In the genomic region with DNA sequence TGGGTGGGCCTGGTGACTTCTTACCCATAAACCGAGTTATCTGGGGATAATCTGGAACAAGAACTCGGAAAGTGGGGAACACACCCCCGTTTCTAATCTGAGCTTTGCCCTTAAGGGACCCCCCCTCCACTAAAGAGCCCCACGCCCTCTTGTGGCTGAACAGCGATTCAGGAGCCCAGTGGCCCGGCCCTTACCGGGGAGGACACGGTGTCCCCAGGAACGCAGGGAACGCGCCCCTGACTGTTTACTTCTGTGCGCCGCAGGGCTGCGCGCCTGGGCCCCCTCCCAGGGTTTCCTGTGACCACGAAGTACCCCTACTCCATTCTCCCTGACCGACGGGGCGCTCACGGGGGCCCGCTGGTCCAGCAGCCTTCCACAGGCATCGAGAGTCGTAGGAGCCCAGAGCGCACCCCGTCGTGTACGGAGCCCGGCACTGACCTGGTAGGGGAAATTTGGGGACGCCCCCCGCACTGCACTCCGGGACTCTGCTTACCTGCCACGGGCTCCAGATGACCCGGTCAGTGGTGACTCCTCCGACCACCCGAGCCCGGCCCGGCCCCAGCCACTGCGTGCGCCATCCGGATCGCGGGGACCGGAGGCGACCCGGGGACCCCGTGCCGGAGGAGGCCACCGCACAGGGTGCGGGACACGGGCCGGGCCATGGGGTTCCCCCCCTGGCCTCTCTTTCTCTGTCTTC, we compare ENCODE assay signal across 8 mouse cellular contexts. TPM values are rescaled to one million over a fixed set of nuclear protein-coding genes. Genes with fewer than 3 reads are reported as not detected.
DNase-seq lines count a peak whose midpoint lies in the region; ATAC-seq lines count a peak whose summit lies in the region.

No protein-coding gene starts in this region.

- peak overlapping the region; percentile 70 for H3K9ac ChIP-seq in heart, embryonic 14.5 days (ENCODE audit: low read length)
- peak overlapping the region; percentile 28 for H3K9ac ChIP-seq in midbrain, embryonic 12.5 days (replicated peaks)

- 1% methylated on average over 51 of the region's 51 CpGs for WGBS in heart, embryonic 14.5 days
- WGBS in midbrain, embryonic 12.5 days: 3% methylated on average over 41 of the region's 51 CpGs

- H3K9me3 ChIP-seq in heart, embryonic 14.5 days (ENCODE audit: control insufficient read depth, low read length): no peaks in the 10 kb centered on the region
- no peaks in the 10 kb centered on the region for H3K9me3 ChIP-seq in midbrain, embryonic 12.5 days

- peak; percentile 55 to 80 for DNase-seq in adrenal gland, adult (ENCODE audit: inconsistent age in 2 of 2, low spot score in 1 of 2)
- DNase-seq in adrenal gland, postnatal 4 days (ENCODE audit: low spot score in 2 of 2): no peak
- DNase-seq in Muller cell, postnatal 12 days (ENCODE audit: inconsistent ontology term): peak; percentile 41
- peak; percentile 52 to 74 for DNase-seq in kidney, postnatal 25 days
- DNase-seq in frontal cortex, postnatal 36 days (ENCODE audit: low spot score in 2 of 2): no peak
- no peak for DNase-seq in frontal cortex, postnatal 10 days (ENCODE audit: low spot score in 2 of 2)

- no peak overlapping the region for H3K27ac ChIP-seq in heart, embryonic 14.5 days (replicated peaks in 1 of 2; ENCODE audit: control insufficient read depth in 1 of 2, insufficient read depth in 1 of 2, low read depth in 2 of 2, low read length in 2 of 2)
- H3K27ac ChIP-seq in midbrain, embryonic 12.5 days (replicated peaks): no peak overlapping the region

- H3K4me3 ChIP-seq in heart, embryonic 14.5 days (ENCODE audit: control insufficient read depth in 1 of 2, insufficient read depth in 1 of 2, low read depth in 1 of 2, low read length in 2 of 2): peak overlapping the region; percentile 45 to 50
- peak overlapping the region; percentile 41 for H3K4me3 ChIP-seq in midbrain, embryonic 12.5 days

- peaks cover 66% of the 10 kb centered on the region for H3K27me3 ChIP-seq in heart, embryonic 14.5 days (ENCODE audit: control insufficient read depth, insufficient read depth, low read length)
- peaks cover 96% of the 10 kb centered on the region for H3K27me3 ChIP-seq in midbrain, embryonic 12.5 days

- peaks cover 5 to 14% of the 10 kb centered on the region in 2 experiments; a peak in 3 of 4 replicates for H3K4me1 ChIP-seq in heart, embryonic 14.5 days (ENCODE audit: control insufficient read depth in 2 of 2, insufficient read depth in 2 of 2, low read length in 2 of 2)
- peaks cover 23% of the 10 kb centered on the region for H3K4me1 ChIP-seq in midbrain, embryonic 12.5 days

- H3K36me3 ChIP-seq in heart, embryonic 14.5 days (ENCODE audit: control insufficient read depth, insufficient read depth, low read length): no peaks in the 10 kb centered on the region
- no peaks in the 10 kb centered on the region for H3K36me3 ChIP-seq in midbrain, embryonic 12.5 days

- peak overlapping the region; percentile 92 for H3K4me2 ChIP-seq in heart, embryonic 14.5 days (ENCODE audit: low read length)
- peak overlapping the region; percentile 57 for H3K4me2 ChIP-seq in midbrain, embryonic 12.5 days (replicated peaks)

- 0 out of 2 replicates have a peak, but pooled peaks have one; percentile 3 for ATAC-seq in heart, embryonic 14.5 days (ENCODE audit: insufficient number of reproducible peaks, insufficient read depth, low FRiP score, low read depth)
- peak; percentile 9; the same call in 1 of the 2 replicates for ATAC-seq in midbrain, embryonic 12.5 days (ENCODE audit: low FRiP score, low read depth)

RNA-seq across cellular contexts. Expression of a gene that starts 0.5 kb away (rescaled TPM):
- total RNA-seq in adrenal gland, postnatal 4 days (2021): 1 to 10 TPM; 4.1 to 5.2 TPM
- polyA plus RNA-seq in heart, embryonic 14.5 days (2014; fragmentation: Nextera tagmentation; extraction: Ambion mirVana): 31.0 and 31.5 TPM in 2 replicates
- polyA plus RNA-seq in midbrain, embryonic 12.5 days (2016; fragmentation: Nextera tagmentation; extraction: Ambion mirVana): 6.7 and 8.8 TPM in 2 replicates

RNA-seq across cellular contexts. Expression of a gene that starts 7.7 kb away (rescaled TPM):
- total RNA-seq in adrenal gland, postnatal 4 days (2021): 10 to 100 TPM; 53.0 to 56.2 TPM
- polyA plus RNA-seq in heart, embryonic 14.5 days (2014; fragmentation: Nextera tagmentation; extraction: Ambion mirVana): 28.8 and 31.3 TPM in 2 replicates
- 48.7 and 53.9 TPM in 2 replicates for polyA plus RNA-seq in midbrain, embryonic 12.5 days (2016; fragmentation: Nextera tagmentation; extraction: Ambion mirVana)

RNA-seq across cellular contexts. Expression of a gene that starts 13.2 kb away (rescaled TPM):
- under 1 TPM; 0.76 to 0.90 TPM for total RNA-seq in adrenal gland, postnatal 4 days (2021)
- 0.96 and 1.2 TPM in 2 replicates for polyA plus RNA-seq in heart, embryonic 14.5 days (2014; fragmentation: Nextera tagmentation; extraction: Ambion mirVana)
- 2.0 TPM in 2 replicates for polyA plus RNA-seq in midbrain, embryonic 12.5 days (2016; fragmentation: Nextera tagmentation; extraction: Ambion mirVana)

RNA-seq across cellular contexts. Expression of a gene that starts 39.0 kb away (rescaled TPM):
- 10 to 100 TPM; 31.4 to 34.4 TPM for total RNA-seq in adrenal gland, postnatal 4 days (2021)
- 17.7 TPM in 2 replicates for polyA plus RNA-seq in heart, embryonic 14.5 days (2014; fragmentation: Nextera tagmentation; extraction: Ambion mirVana)
- polyA plus RNA-seq in midbrain, embryonic 12.5 days (2016; fragmentation: Nextera tagmentation; extraction: Ambion mirVana): 15.4 and 18.2 TPM in 2 replicates

RNA-seq across cellular contexts. Expression of a gene that starts 39.3 kb away (rescaled TPM):
- 100 to 1,000 TPM; 244 to 256 TPM for total RNA-seq in adrenal gland, postnatal 4 days (2021)
- 1,100 and 1,119 TPM in 2 replicates for polyA plus RNA-seq in heart, embryonic 14.5 days (2014; fragmentation: Nextera tagmentation; extraction: Ambion mirVana)
- 325 and 338 TPM in 2 replicates for polyA plus RNA-seq in midbrain, embryonic 12.5 days (2016; fragmentation: Nextera tagmentation; extraction: Ambion mirVana)

Comparison
In these comparisons a context has a peak if more than half of its experiments do, and no peak if none do; other contexts are left out.
1. DNase-seq: peak in adrenal gland, adult (2 of 2), Muller cell, postnatal 12 days (single experiment) and kidney, postnatal 25 days (2 of 2); none in adrenal gland, postnatal 4 days (0 of 2), frontal cortex, postnatal 36 days (0 of 2) and frontal cortex, postnatal 10 days (0 of 2).